ENCODE assay signal across 22 mouse cellular contexts in genomic region chr6:28731246-28731645, GRCm38 (mm10).
"Had no signal": no experiment of that assay in that cellular context is flagged by ENCODE, and none has a peak within 500 bp of the region (broad histone marks: within the 10 kb centered on the region; RNA-seq: fewer than 3 reads in every experiment).

No protein-coding gene starts in this region.

- DNase-seq: kidney, adult 8-10 months; kidney, postnatal 25 days; layer of hippocampus, adult 9-11 months; liver, embryonic 13.5 days; lung, adult 2 months; retina, postnatal 1 day; right cerebral cortex, postnatal 25 days; thymus, adult 2 months; thymus, postnatal 14 days; thymus, postnatal 4 days had no signal

- ATAC-seq: inflammation-experienced regulatory T-cells, adult 6 months; intestine, embryonic 16.5 days; midbrain, embryonic 13.5 days; midbrain, embryonic 16.5 days had no signal

- H3K27me3 ChIP-seq: limb, embryonic 13.5 days; liver, embryonic 13.5 days; megakaryocyte, embryonic 14.5 days; midbrain, embryonic 13.5 days; neural tube, embryonic 13.5 days had no signal

- H3K36me3 ChIP-seq: limb, embryonic 10.5 days; liver, embryonic 13.5 days; midbrain, embryonic 10.5 days; midbrain, embryonic 13.5 days; neural tube, embryonic 13.5 days had no signal

- H3K27ac ChIP-seq: kidney, postnatal 0 days; layer of hippocampus, adult 2 months; limb, embryonic 10.5 days; limb, embryonic 13.5 days; liver, embryonic 13.5 days; midbrain, embryonic 10.5 days; midbrain, embryonic 13.5 days; neural tube, embryonic 13.5 days had no signal

- H3K4me3 ChIP-seq: layer of hippocampus, adult 2 months; limb, embryonic 10.5 days; limb, embryonic 13.5 days; liver, embryonic 13.5 days; megakaryocyte, embryonic 14.5 days; midbrain, embryonic 10.5 days; midbrain, embryonic 13.5 days; myocyte; neural tube, embryonic 13.5 days had no signal

- H3K9me3 ChIP-seq: limb, embryonic 10.5 days; limb, embryonic 13.5 days; liver, embryonic 13.5 days; megakaryocyte, embryonic 14.5 days; midbrain, embryonic 10.5 days; midbrain, embryonic 13.5 days; neural tube, embryonic 13.5 days had no signal

- H3K9ac ChIP-seq: limb, embryonic 13.5 days; liver, embryonic 13.5 days; midbrain, embryonic 13.5 days; neural tube, embryonic 13.5 days had no signal

- H3K4me2 ChIP-seq: limb, embryonic 13.5 days; liver, embryonic 13.5 days; midbrain, embryonic 13.5 days; neural tube, embryonic 13.5 days had no signal
